Mouse (Mus musculus) hindbrain, embryonic 16.5 days (tissue): ENCODE data around the gene St8sia6. TPM values are rescaled to one million over a fixed set of nuclear protein-coding genes. Genes with fewer than 3 reads are reported as not detected.
"Not testable (repeated sequence)": the region's sequence is repeated elsewhere in the genome, so short reads cannot be mapped to it uniquely, and the experiment has no call there.

Experiments
- ATAC-seq: fragments of 200-750 bp; cut with Nextera tagmentation; 2 replicates; pipeline ENCODE4 v1.8.0; 2017; ENCODE audit warnings: moderate TSS enrichment, moderate library complexity
- H3K27ac ChIP-seq: fragments of 300-500 bp; sonication (generic); 2 replicates; pipeline ENCODE4 v1.5.1; 2014; ENCODE audit warnings: low read depth, mild to moderate bottlenecking, control low read depth, low read length, moderate library complexity
- H3K27me3 ChIP-seq: fragments of 300-500 bp; sonication (generic); replicated peaks from 2 replicates; pipeline ENCODE4 v1.6.1; 2014; ENCODE audit warnings: low read length; ENCODE audit not compliant: control insufficient read depth, insufficient read depth
- H3K36me3 ChIP-seq: fragments of 300-500 bp; sonication (generic); 2 replicates; pipeline ENCODE4 v1.6.1; 2014; ENCODE audit warnings: mild to moderate bottlenecking, low read length, moderate library complexity, mixed read lengths; ENCODE audit not compliant: control insufficient read depth, insufficient read depth
- H3K4me1 ChIP-seq: fragments of 300-500 bp; sonication (generic); 2 replicates; pipeline ENCODE4 v1.6.1; 2014; ENCODE audit warnings: low read depth, low read length; ENCODE audit not compliant: control insufficient read depth, insufficient read depth
- H3K4me2 ChIP-seq: fragments of 300-500 bp; sonication (generic); 2 replicates; pipeline ENCODE4 v1.6.1; 2014; ENCODE audit warnings: mild to moderate bottlenecking, low read length, control low read depth, moderate library complexity
- H3K4me3 ChIP-seq: fragments of 300-500 bp; sonication (generic); 2 replicates; pipeline ENCODE4 v1.5.1; 2014; ENCODE audit warnings: mild to moderate bottlenecking, low read length, control low read depth, moderate library complexity
- H3K9ac ChIP-seq: fragments of 300-500 bp; sonication (generic); 2 replicates; pipeline ENCODE4 v1.6.1; 2014; ENCODE audit warnings: low read depth, mild to moderate bottlenecking, control low read depth, low read length, moderate library complexity
- H3K9me3 ChIP-seq: fragments of 300-500 bp; sonication (generic); 2 replicates; pipeline ENCODE4 v1.6.1; 2014; ENCODE audit warnings: mild to moderate bottlenecking, low read length, moderate library complexity; ENCODE audit not compliant: control insufficient read depth
- whole genome bisulfite sequencing: fragments of 180-500 bp; shearing (Covaris S2); extraction: QIAGEN DNeasy Blood & Tissue Kit; methylation state at CpG from one replicate; pipeline ENCODE4 v1.1.7; 2014; 5-methylcytosine and 5-hydroxymethylcytosine counted together
- polyA plus RNA-seq: library from polyadenylated mRNA; unstranded; fragments of >200 nt; fragmentation: Nextera tagmentation; extraction: Ambion mirVana; gene quantifications from 2 replicates; pipeline ENCODE4 v1.2.1, GENCODE M21; 2015

Gene St8sia6
- polyA plus RNA-seq, 1 experiment from 2014 or later, result 2.9 TPM

GRCm38 (mm10) chr2:13793054-13793968 lies 553 bp downstream of the St8sia6 start:
- no peak overlapping the region for H3K27ac ChIP-seq
- no peaks in the 10 kb centered on the region for H3K9me3 ChIP-seq

GRCm38 (mm10) chr2:13792256-13793005 lies 1.4 kb downstream of the St8sia6 start:
- H3K27ac ChIP-seq, result no peak overlapping the region
- H3K9ac ChIP-seq, result peak overlapping the region; percentile 83
- peaks cover 6% of the 10 kb centered on the region for H3K27me3 ChIP-seq
- H3K4me1 ChIP-seq, result peaks cover 4% of the 10 kb centered on the region; the same call in 1 of the 2 replicates
- H3K4me3 ChIP-seq, result peak overlapping the region; percentile 73
- no peaks in the 10 kb centered on the region for H3K36me3 ChIP-seq
- ATAC-seq, result 0 out of 2 replicates have a peak, but pooled peaks have one; percentile 21
- 34% methylated on average over 13 of the region's 13 CpGs for WGBS
- H3K4me2 ChIP-seq, result peak overlapping the region; percentile 97
- no peaks in the 10 kb centered on the region for H3K9me3 ChIP-seq

More at GRCm38 (mm10) chr2:13793054-13793968, 553 bp downstream of the St8sia6 start:
- Histone ChIP-seq H3K27me3 (peaks cover 6% of the 10 kb centered on the region), H3K4me3 (peak overlapping the region; percentile 73), H3K36me3 (no peaks in the 10 kb centered on the region), H3K4me2 (peak overlapping the region; percentile 97), H3K9ac (peak overlapping the region; percentile 83), H3K4me1 (peaks cover 4% of the 10 kb centered on the region; the same call in 1 of the 2 replicates)
- WGBS, result under 1% methylated on average over 75 of the region's 89 CpGs
- ATAC-seq, result peak; percentile 95

- peaks cover 4% of the 10 kb centered on the region; the same call in 1 of the 2 replicates for H3K4me1 ChIP-seq
- no peak overlapping the region for H3K27ac ChIP-seq
- H3K4me3 ChIP-seq, result no peak overlapping the region
- no peak overlapping the region for H3K9ac ChIP-seq
- peaks cover 6% of the 10 kb centered on the region for H3K27me3 ChIP-seq
- no peak overlapping the region for H3K4me2 ChIP-seq
- H3K9me3 ChIP-seq, result no peaks in the 10 kb centered on the region
- no peak for ATAC-seq
- no peaks in the 10 kb centered on the region for H3K36me3 ChIP-seq
- 72% methylated on average over 7 of the region's 7 CpGs for WGBS
These were observed 2.3 kb downstream of the St8sia6 start for GRCm38 (mm10) chr2:13791598-13791997.

GRCm38 (mm10) chr2:13789365-13789764 lies 4.5 kb downstream of the St8sia6 start:
- Histone ChIP-seq H3K27ac (no peak overlapping the region), H3K9ac (no peak overlapping the region), H3K4me1 (peaks cover 4% of the 10 kb centered on the region; the same call in 1 of the 2 replicates), H3K4me3 (no peak overlapping the region), H3K9me3 (no peaks in the 10 kb centered on the region), H3K36me3 (no peaks in the 10 kb centered on the region), H3K4me2 (no peak overlapping the region), H3K27me3 (peaks cover under 1% of the 10 kb centered on the region; the same call in 1 of the 2 replicates)
- no peak for ATAC-seq
- WGBS, result 46% methylated on average over 1 of the region's 1 CpGs

GRCm38 (mm10) chr2:13786577-13787168 lies 7.2 kb downstream of the St8sia6 start:
- WGBS, result 80% methylated on average over 1 of the region's 1 CpGs
- Histone ChIP-seq H3K27ac (no peak overlapping the region), H3K27me3 (no peaks in the 10 kb centered on the region), H3K36me3 (no peaks in the 10 kb centered on the region), H3K4me3 (no peak overlapping the region), H3K9me3 (no peaks in the 10 kb centered on the region), H3K4me1 (no peaks in the 10 kb centered on the region), H3K9ac (no peak overlapping the region), H3K4me2 (no peak overlapping the region)
- ATAC-seq, result no peak

- 80% methylated on average over 3 of the region's 3 CpGs for WGBS
- not testable (repeated sequence) for H3K27me3 ChIP-seq, H3K4me3 ChIP-seq, H3K9me3 ChIP-seq, H3K9ac ChIP-seq, H3K4me2 ChIP-seq, H3K36me3 ChIP-seq, H3K4me1 ChIP-seq, H3K27ac ChIP-seq, ATAC-seq
These were observed 7.9 kb downstream of the St8sia6 start for GRCm38 (mm10) chr2:13785992-13786391.

- 85% methylated on average over 2 of the region's 2 CpGs for WGBS
- no peaks in the 10 kb centered on the region for H3K36me3 ChIP-seq
- no peak overlapping the region for H3K4me3 ChIP-seq
- no peaks in the 10 kb centered on the region for H3K9me3 ChIP-seq
- no peaks in the 10 kb centered on the region for H3K27me3 ChIP-seq
- no peak overlapping the region for H3K27ac ChIP-seq
- H3K4me2 ChIP-seq, result no peak overlapping the region
- no peaks in the 10 kb centered on the region for H3K4me1 ChIP-seq
- no peak overlapping the region for H3K9ac ChIP-seq
- no peak for ATAC-seq
These were observed 8.6 kb downstream of the St8sia6 start for GRCm38 (mm10) chr2:13785247-13785646.

GRCm38 (mm10) chr2:13784448-13784847 lies 9.4 kb downstream of the St8sia6 start:
- no peaks in the 10 kb centered on the region for H3K9me3 ChIP-seq
- H3K36me3 ChIP-seq, result no peaks in the 10 kb centered on the region
- no peak overlapping the region for H3K9ac ChIP-seq
- H3K27me3 ChIP-seq, result no peaks in the 10 kb centered on the region
- no peak overlapping the region for H3K27ac ChIP-seq
- H3K4me2 ChIP-seq, result no peak overlapping the region
- 89% methylated on average over 1 of the region's 1 CpGs for WGBS
- no peak for ATAC-seq
- no peaks in the 10 kb centered on the region for H3K4me1 ChIP-seq
- no peak overlapping the region for H3K4me3 ChIP-seq

- H3K9ac ChIP-seq, result no peak overlapping the region
- no peaks in the 10 kb centered on the region for H3K27me3 ChIP-seq
These were observed 16.8 kb downstream of the St8sia6 start for GRCm38 (mm10) chr2:13777032-13777431.

More at GRCm38 (mm10) chr2:13777032-13777431, 16.8 kb downstream of the St8sia6 start:
- no peaks in the 10 kb centered on the region for H3K4me1 ChIP-seq
- no peak overlapping the region for H3K27ac ChIP-seq
- ATAC-seq, result no peak
- no peak overlapping the region for H3K4me3 ChIP-seq
- no peak overlapping the region for H3K4me2 ChIP-seq
- H3K36me3 ChIP-seq, result no peaks in the 10 kb centered on the region
- no peaks in the 10 kb centered on the region for H3K9me3 ChIP-seq
